Mouse (Mus musculus) lung, postnatal 0 days (tissue): ENCODE data around the gene Il6st.

Experiments
- CTCF ChIP-seq: IDR thresholded peaks from 2 replicates; pipeline ENCODE4 v1.5.1; 2016; ENCODE audit warnings: antibody characterized with exemption, mild to moderate bottlenecking
- EP300 ChIP-seq: IDR thresholded peaks from 2 replicates; pipeline ENCODE4 v1.6.1; 2016; ENCODE audit warnings: antibody characterized with exemption, mild to moderate bottlenecking, control low read depth

DNA sequence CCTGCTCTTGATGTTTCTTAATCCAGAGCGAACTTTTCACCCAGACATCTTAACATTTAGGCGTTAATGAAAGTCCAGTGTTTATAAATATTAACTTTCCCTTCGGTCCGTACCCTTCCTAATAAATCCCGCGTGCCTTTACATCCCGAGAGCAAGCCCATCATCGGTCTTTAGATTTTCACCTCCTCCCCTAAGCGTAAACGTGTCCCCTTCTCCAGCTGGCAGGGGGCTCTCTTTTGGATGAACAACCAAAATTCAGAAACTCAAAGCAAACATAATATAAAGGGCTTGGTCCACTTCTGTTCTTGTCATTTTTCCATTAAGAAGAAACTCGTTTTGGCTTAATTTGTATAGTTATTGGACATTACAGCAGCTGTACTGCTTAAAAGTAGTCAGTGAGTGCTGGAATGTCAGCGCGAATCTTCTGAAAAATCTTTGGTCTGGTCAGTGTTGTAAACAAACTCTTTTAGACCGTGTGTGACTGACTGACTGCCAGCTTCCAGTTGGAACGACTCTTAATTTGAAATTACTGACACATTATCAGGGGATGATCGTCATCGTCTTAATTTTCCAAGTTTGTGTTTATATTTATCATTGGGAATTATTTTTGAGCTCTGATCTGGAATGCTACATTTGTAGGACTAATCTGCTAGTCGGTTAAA, 887 bp downstream of the Il6st start:
- TF ChIP-seq CTCF (no peak), EP300 (no peak)
